Mouse (Mus musculus) adrenal gland, postnatal 25 days (tissue): ENCODE data around the gene Celf6. TPM values are rescaled to one million over a fixed set of nuclear protein-coding genes. Genes with fewer than 3 reads are reported as not detected.

Experiments used
- DNase-seq: peaks from one replicate; pipeline ENCODE4 v3.0.0; 2021; ENCODE audit warnings: mixed read lengths
- total RNA-seq: library from RNA; stranded (reverse); gene quantifications from 2 replicates; pipeline ENCODE4 v1.2.3, GENCODE M21; 2021

Gene Celf6
- total RNA-seq, 1 experiment from 2014 or later = 5.3 TPM

GRCm38 (mm10) chr9:59588252-59588651, 10.5 kb downstream of the Celf6 start:
- no peak for DNase-seq

- no peak for DNase-seq
Measured at GRCm38 (mm10) chr9:59588710-59589671, 11.3 kb downstream of the Celf6 start.

GRCm38 (mm10) chr9:59589703-59590439, 12.2 kb downstream of the Celf6 start:
- DNase-seq = no peak

- no peak for DNase-seq
Measured at GRCm38 (mm10) chr9:59601661-59602060, 23.9 kb downstream of the Celf6 start.

- DNase-seq = no peak
Measured at GRCm38 (mm10) chr9:59605967-59606366, 28.2 kb downstream of the Celf6 start.

- no peak for DNase-seq
Measured at GRCm38 (mm10) chr9:59610950-59611349, 33.2 kb downstream of the Celf6 start.

- no peak for DNase-seq
Measured at GRCm38 (mm10) chr9:59615797-59616196, 38.1 kb downstream of the Celf6 start.

GRCm38 (mm10) chr9:59616622-59617306, 39.0 kb downstream of the Celf6 start, which contains the start of gene Parp6:
Gene Parp6 (plus strand): TSS chr9:59617284.
- DNase-seq = peak; percentile 100

- no peak for DNase-seq
Measured at GRCm38 (mm10) chr9:59617307-59617973, 39.7 kb downstream of the Celf6 start.

- DNase-seq = no peak
Measured at GRCm38 (mm10) chr9:59638372-59638771, 60.7 kb downstream of the Celf6 start.

- DNase-seq = no peak
Measured at GRCm38 (mm10) chr9:59639936-59640335, 62.2 kb downstream of the Celf6 start.

- no peak for DNase-seq
Measured at GRCm38 (mm10) chr9:59641320-59641719, 63.6 kb downstream of the Celf6 start.

GRCm38 (mm10) chr9:59649911-59650310, 72.2 kb downstream of the Celf6 start:
- no peak for DNase-seq

- DNase-seq = peak; percentile 35
Measured at GRCm38 (mm10) chr9:59653371-59653770, 75.7 kb downstream of the Celf6 start.

- no peak for DNase-seq
Measured at GRCm38 (mm10) chr9:59654450-59654983, 76.8 kb downstream of the Celf6 start.

- DNase-seq = peak; percentile 94
Measured at GRCm38 (mm10) chr9:59655958-59656634, 78.4 kb downstream of the Celf6 start, which contains the start of gene Pkm. Gene Pkm (plus strand): TSS chr9:59656368.
